Mouse (Mus musculus) mouse trophoblast stem cell (cell line): ENCODE data around the gene Prr11.

Experiments
- in situ Hi-C, 2 experiments: fragments of 300-500 bp; cut with MseI, MboI; formaldehyde crosslinking; loops; 2 replicates in 1 of 2; 3 replicates in 1 of 2; pipeline ENCODE4 v1.15.1; 2025

Prr11 gene

GRCm38 (mm10) chr11:87108409-87108754 lies at the start of gene Prr11:
Gene Prr11 (minus strand): TSS chr11:87108708.
- in situ Hi-C loops = no loop called here

- in situ Hi-C loops = no loop called here
These were observed 49.5 kb upstream of the Prr11 start for GRCm38 (mm10) chr11:87158012-87158411.

- in situ Hi-C loops = no loop called here
These were observed 27.7 kb upstream of the Prr11 start for GRCm38 (mm10) chr11:87136233-87136632.

- in situ Hi-C loops = no loop called here
These were observed 18.6 kb upstream of the Prr11 start, which contains the start of gene Trim37 for GRCm38 (mm10) chr11:87126824-87127816. Gene Trim37 (plus strand): TSS chr11:87127077.

GRCm38 (mm10) chr11:87126281-87126823 lies 17.8 kb upstream of the Prr11 start:
- in situ Hi-C loops = no loop called here

GRCm38 (mm10) chr11:87125562-87125961 lies 17.1 kb upstream of the Prr11 start:
- in situ Hi-C loops = no loop called here

- in situ Hi-C loops = no loop called here
These were observed 13.4 kb upstream of the Prr11 start for GRCm38 (mm10) chr11:87121864-87122263.

- in situ Hi-C loops = no loop called here
These were observed 1.8 kb upstream of the Prr11 start for GRCm38 (mm10) chr11:87110172-87110909.

GRCm38 (mm10) chr11:87109519-87110171 lies 1.1 kb upstream of the Prr11 start:
- in situ Hi-C loops = no loop called here

- in situ Hi-C loops = no loop called here
These were observed 429 bp upstream of the Prr11 start, which contains the start of gene Ska2 for GRCm38 (mm10) chr11:87108755-87109518. Gene Ska2 (plus strand): TSS chr11:87109234.

GRCm38 (mm10) chr11:87087142-87087541 lies 21.4 kb downstream of the Prr11 start:
- in situ Hi-C loops = no loop called here

- in situ Hi-C loops = no loop called here
These were observed 22.1 kb downstream of the Prr11 start, which contains the start of gene Smg8 for GRCm38 (mm10) chr11:87086290-87086984. Gene Smg8 (minus strand): TSS chr11:87086774.

GRCm38 (mm10) chr11:87085461-87085860 lies 23.0 kb downstream of the Prr11 start:
- in situ Hi-C loops = no loop called here

GRCm38 (mm10) chr11:87083712-87084111 lies 24.8 kb downstream of the Prr11 start:
- in situ Hi-C loops = no loop called here

GRCm38 (mm10) chr11:87073866-87074440 lies 34.6 kb downstream of the Prr11 start, which contains the start of gene Gdpd1:
Gene Gdpd1 (minus strand): TSS chr11:87074062.
- in situ Hi-C loops = no loop called here

GRCm38 (mm10) chr11:87073343-87073865 lies 35.1 kb downstream of the Prr11 start:
- in situ Hi-C loops = no loop called here

- in situ Hi-C loops = no loop called here
These were observed 46.4 kb downstream of the Prr11 start for GRCm38 (mm10) chr11:87062087-87062486.

- in situ Hi-C loops = no loop called here
These were observed 48.1 kb downstream of the Prr11 start for GRCm38 (mm10) chr11:87060410-87060809.

GRCm38 (mm10) chr11:87056286-87056685 lies 52.2 kb downstream of the Prr11 start:
- in situ Hi-C loops = no loop called here
